ENCODE assay signal across 28 mouse cellular contexts in genomic region chr1:153347040-153347439, GRCm38 (mm10). TPM values are rescaled to one million over a fixed set of nuclear protein-coding genes. Genes with fewer than 3 reads are reported as not detected.
DNase-seq lines count a peak whose midpoint lies in the region; ATAC-seq and TF ChIP-seq lines count a peak whose summit lies in the region.
"Had no signal": no experiment of that assay in that cellular context is flagged by ENCODE, and none has a peak within 500 bp of the region (broad histone marks: within the 10 kb centered on the region; RNA-seq: fewer than 3 reads in every experiment).

No protein-coding gene starts in this region.

- peak overlapping the region; percentile 89; the same call in 1 of the 2 replicates for H3K27ac ChIP-seq in kidney, embryonic 16.5 days (ENCODE audit: low read length)
- H3K27ac ChIP-seq in CH12.LX (ENCODE audit: insufficient read depth, low read depth): no peak overlapping the region
- H3K27ac ChIP-seq: embryonic facial prominence, embryonic 10.5 days; embryonic facial prominence, embryonic 13.5 days; forebrain, embryonic 12.5 days; gastrocnemius, adult 2 months; heart, adult 2 months; heart, embryonic 10.5 days; heart, embryonic 13.5 days; hindbrain, embryonic 14.5 days had no signal

- no peak overlapping the region for H3K4me2 ChIP-seq in kidney, embryonic 16.5 days (replicated peaks; ENCODE audit: low read depth, low read length)
- H3K4me2 ChIP-seq in CH12.LX (ENCODE audit: insufficient read depth, low read depth, poor library complexity, severe bottlenecking): no peak overlapping the region
- H3K4me2 ChIP-seq: embryonic facial prominence, embryonic 13.5 days; forebrain, embryonic 12.5 days; heart, embryonic 13.5 days had no signal

- in situ Hi-C loops in CH12.LX (cut with MboI; ENCODE audit: low pct_ligation_motif_present, low pct_unique_long_range_greater_than_20kb, low sequenced_read_pairs): no loop called here

- ATAC-seq in kidney, embryonic 16.5 days (ENCODE audit: low FRiP score, low TSS enrichment): no peak
- ATAC-seq in inflammation-experienced regulatory T-cells, adult 6 months: peak; percentile 54
- ATAC-seq: forebrain, embryonic 16.5 days; intestine, embryonic 16.5 days had no signal

- TF ChIP-seq CTCF in CH12.LX (conservative IDR thresholded peaks at IDR 0.05 in 1 of 2, IDR thresholded peaks at IDR 0.05 in 1 of 2; ENCODE audit: low read depth in 2 of 2, low read length in 2 of 2): no peak

- no peak for TF ChIP-seq RAD21 in CH12.LX (IDR thresholded peaks at IDR 0.05; ENCODE audit: low read depth, low read length)

- H3K4me3 ChIP-seq in kidney, embryonic 16.5 days (ENCODE audit: low read length): no peak overlapping the region
- no peak overlapping the region for H3K4me3 ChIP-seq in CH12.LX (replicated peaks in 1 of 3; ENCODE audit: low read depth in 2 of 3, low read length in 2 of 3, poor library complexity in 1 of 3)
- H3K4me3 ChIP-seq: embryonic facial prominence, embryonic 10.5 days; embryonic facial prominence, embryonic 13.5 days; erythroblast, embryonic 14.5 days; forebrain, embryonic 12.5 days; gastrocnemius, adult 2 months; heart, adult 2 months; heart, embryonic 10.5 days; heart, embryonic 13.5 days had no signal

- DNase-seq in kidney, adult 8-10 months: no peak
- no peak for DNase-seq in CH12.LX (ENCODE audit: extremely low read depth)
- no peak for DNase-seq in left cerebral cortex, adult 9 months (ENCODE audit: low spot score in 2 of 2)
- DNase-seq in heart, adult 11 months: no peak
- DNase-seq: adrenal gland, adult 2 months; adrenal gland, postnatal 14 days; cerebellum, adult 11-12 months; cerebellum, adult 8-10 months; cerebellum, postnatal 10 days; cerebellum, postnatal 36 days; embryo, embryonic 11 days; gastrocnemius, adult 2 months; gastrocnemius, postnatal 14 days; heart, adult 2 months; heart, postnatal 14 days; heart, postnatal 4 days; kidney, adult 18-20 months had no signal

- H3K9me3 ChIP-seq in kidney, embryonic 16.5 days (ENCODE audit: low read length): no peaks in the 10 kb centered on the region
- no peaks in the 10 kb centered on the region for H3K9me3 ChIP-seq in CH12.LX (replicated peaks; ENCODE audit: low read length)
- H3K9me3 ChIP-seq: embryonic facial prominence, embryonic 10.5 days; embryonic facial prominence, embryonic 13.5 days; forebrain, embryonic 12.5 days; heart, embryonic 10.5 days; heart, embryonic 13.5 days had no signal

- WGBS in kidney, embryonic 16.5 days: 81% methylated on average over 2 of the region's 2 CpGs

- H3K79me2 ChIP-seq in CH12.LX (replicated peaks; ENCODE audit: control insufficient read depth, extremely low read depth, insufficient read depth, poor library complexity, severe bottlenecking): no peaks in the 10 kb centered on the region

- no peaks in the 10 kb centered on the region for H3K36me3 ChIP-seq in kidney, embryonic 16.5 days (ENCODE audit: insufficient read depth, low read length)
- H3K36me3 ChIP-seq in CH12.LX (replicated peaks in 1 of 2; ENCODE audit: control insufficient read depth in 1 of 2, insufficient read depth in 1 of 2, low read length in 1 of 2): no peaks in the 10 kb centered on the region
- H3K36me3 ChIP-seq: embryonic facial prominence, embryonic 10.5 days; embryonic facial prominence, embryonic 13.5 days; forebrain, embryonic 12.5 days; heart, embryonic 10.5 days; heart, embryonic 13.5 days had no signal

- H3K9ac ChIP-seq in kidney, embryonic 16.5 days (replicated peaks; ENCODE audit: low read length): no peak overlapping the region
- H3K9ac ChIP-seq in CH12.LX (ENCODE audit: insufficient read depth, low read depth): no peak overlapping the region; the same call in 1 of the 2 replicates
- H3K9ac ChIP-seq: embryonic facial prominence, embryonic 13.5 days; forebrain, embryonic 12.5 days; heart, embryonic 13.5 days; hindbrain, embryonic 14.5 days had no signal

- peak; percentile 68 for TF ChIP-seq EP300 in CH12.LX (IDR thresholded peaks at IDR 0.05; ENCODE audit: low read length)

- H3K4me1 ChIP-seq in kidney, embryonic 16.5 days (ENCODE audit: insufficient read depth, low read length): peaks cover 13% of the 10 kb centered on the region
- peaks cover 0 to 2% of the 10 kb centered on the region in 2 experiments; a peak in 1 of 4 replicates for H3K4me1 ChIP-seq in CH12.LX (ENCODE audit: control insufficient read depth in 1 of 2, insufficient read depth in 2 of 2)
- H3K4me1 ChIP-seq: embryonic facial prominence, embryonic 10.5 days; embryonic facial prominence, embryonic 13.5 days; forebrain, embryonic 12.5 days; heart, embryonic 10.5 days; heart, embryonic 13.5 days had no signal

- dilution Hi-C loops in CH12.LX (cut with MboI; ENCODE audit: extremely low pct_ligation_motif_present, extremely low pct_unique_long_range_greater_than_20kb, low sequenced_read_pairs): no loop called here

- no peaks in the 10 kb centered on the region for H3K27me3 ChIP-seq in kidney, embryonic 16.5 days (ENCODE audit: insufficient read depth, low read length)
- no peaks in the 10 kb centered on the region for H3K27me3 ChIP-seq in CH12.LX (replicated peaks)
- H3K27me3 ChIP-seq: embryonic facial prominence, embryonic 13.5 days; forebrain, embryonic 12.5 days; heart, embryonic 13.5 days had no signal

- TF ChIP-seq POLR2A in CH12.LX (IDR thresholded peaks at IDR 0.05; ENCODE audit: low read depth, low read length): no peak

TF ChIP-seq in CH12.LX, 34 proteins besides CTCF, POLR2A, EP300 and RAD21:
- TF ChIP-seq E2F4 (IDR thresholded peaks at IDR 0.05; ENCODE audit: insufficient replicate concordance, low read depth, low read length) (no peak), MEF2A (IDR thresholded peaks at IDR 0.05; ENCODE audit: borderline replicate concordance, low read depth, low read length) (peak; percentile 54; the same call in 1 of the 2 replicates), TBP (conservative IDR thresholded peaks at IDR 0.05; ENCODE audit: low read depth, low read length) (no peak), JUN (IDR thresholded peaks at IDR 0.05; ENCODE audit: insufficient read depth, low read depth, low read length) (peak; percentile 62), JUND (conservative IDR thresholded peaks at IDR 0.05; ENCODE audit: low read depth, low read length) (peak; percentile 58; the same call in 1 of the 2 replicates)

RNA-seq across cellular contexts. Expression of gene Lamc1, which starts 14.5 kb away (rescaled TPM):
- polyA plus RNA-seq in kidney, embryonic 16.5 days (2015; fragmentation: Nextera tagmentation; extraction: Ambion mirVana): 105 and 109 TPM in 2 replicates
- 9.4 and 10.5 TPM in 2 replicates for total RNA-seq in CH12.LX (2012; rRNA removed)
- 4.1 and 5.7 TPM in 2 replicates for total RNA-seq in CH12.LX (2014; rRNA removed)
- 13.1 and 16.7 TPM in 2 replicates for polyA plus RNA-seq in CH12.LX (2012; ENCODE audit: insufficient read length, low read depth)
- polyA plus RNA-seq in inflammation-experienced regulatory T-cells, adult 6 months (2017; shearing (Covaris generic)): 10 to 100 TPM in 1 of 3 experiments, 1 to 10 TPM in 2; 6.2 to 11.7 (median 8.9) TPM
